Mouse (Mus musculus) T-helper 17 cell (primary cell): ENCODE results near the gene Pter.

Experiments
- in situ Hi-C, 2 experiments: fragments of 300-600 bp; cut with MboI, MseI; formaldehyde crosslinking; loops; 1 replicate in 1 of 2; 2 replicates in 1 of 2; pipeline ENCODE4 v1.15.1; 2025; ENCODE audit warnings: high pct_unique_total_duplicates in 2 of 2

Gene Pter

GRCm38 (mm10) chr2:12923804-12924591, at the start of gene Pter:
TSS of gene Pter (plus strand) at chr2:12924041.
- in situ Hi-C loops = no loop called here

GRCm38 (mm10) chr2:12874232-12874631, 49.6 kb upstream of the Pter start:
- in situ Hi-C loops = no loop called here

GRCm38 (mm10) chr2:12879492-12879891, 44.3 kb upstream of the Pter start:
- in situ Hi-C loops = no loop called here

- in situ Hi-C loops = no loop called here
Observed at GRCm38 (mm10) chr2:12881009-12881408, 42.8 kb upstream of the Pter start.

- in situ Hi-C loops = no loop called here
Observed at GRCm38 (mm10) chr2:12883276-12883914, 40.4 kb upstream of the Pter start.

DNA sequence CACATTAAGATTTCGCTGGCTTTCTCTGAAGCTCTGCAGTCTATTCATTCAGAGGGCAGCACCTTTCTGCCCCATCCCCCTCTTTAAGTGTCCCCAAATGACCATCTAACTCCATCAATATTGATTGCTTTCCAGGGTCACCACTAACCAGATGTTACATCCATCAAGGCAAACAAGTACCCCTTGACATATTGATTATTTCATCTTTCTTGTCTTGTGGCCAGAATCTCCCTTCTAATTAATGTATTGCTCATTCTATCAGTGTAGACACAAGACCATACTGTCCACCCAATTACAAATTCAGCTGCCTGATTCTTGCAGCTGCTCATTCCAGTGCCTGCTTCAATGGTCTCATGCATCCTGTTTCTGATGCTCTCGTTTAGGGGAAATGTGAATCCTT, 36.8 kb upstream of the Pter start:
- in situ Hi-C loops = no loop called here

GRCm38 (mm10) chr2:12905786-12906185, 18.1 kb upstream of the Pter start:
- in situ Hi-C loops = no loop called here

- in situ Hi-C loops = no loop called here
Observed at GRCm38 (mm10) chr2:12925643-12926042, 1.8 kb downstream of the Pter start.

GRCm38 (mm10) chr2:12930338-12930737, 6.5 kb downstream of the Pter start:
- in situ Hi-C loops = no loop called here

- in situ Hi-C loops = no loop called here
Observed at GRCm38 (mm10) chr2:12933905-12934304, 10.1 kb downstream of the Pter start.

DNA sequence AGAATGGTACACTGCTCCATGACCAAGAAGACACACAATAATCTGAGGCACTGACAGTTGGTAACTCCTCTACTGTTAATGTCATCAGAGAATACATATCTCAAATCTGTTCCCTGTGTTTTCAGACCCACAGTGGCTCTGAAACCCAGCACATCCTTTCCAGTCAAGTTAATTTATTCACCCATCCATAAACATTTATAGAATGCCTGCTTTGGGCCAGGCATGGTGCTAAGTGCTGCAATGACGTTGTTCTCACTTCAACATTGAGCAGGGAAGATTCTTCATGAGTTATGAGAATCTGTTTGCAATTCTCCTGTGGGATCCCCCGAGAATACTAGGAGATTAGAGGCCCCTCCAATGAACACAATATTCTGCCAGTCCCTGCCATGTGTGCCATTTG, 11.4 kb downstream of the Pter start:
- in situ Hi-C loops = no loop called here

DNA sequence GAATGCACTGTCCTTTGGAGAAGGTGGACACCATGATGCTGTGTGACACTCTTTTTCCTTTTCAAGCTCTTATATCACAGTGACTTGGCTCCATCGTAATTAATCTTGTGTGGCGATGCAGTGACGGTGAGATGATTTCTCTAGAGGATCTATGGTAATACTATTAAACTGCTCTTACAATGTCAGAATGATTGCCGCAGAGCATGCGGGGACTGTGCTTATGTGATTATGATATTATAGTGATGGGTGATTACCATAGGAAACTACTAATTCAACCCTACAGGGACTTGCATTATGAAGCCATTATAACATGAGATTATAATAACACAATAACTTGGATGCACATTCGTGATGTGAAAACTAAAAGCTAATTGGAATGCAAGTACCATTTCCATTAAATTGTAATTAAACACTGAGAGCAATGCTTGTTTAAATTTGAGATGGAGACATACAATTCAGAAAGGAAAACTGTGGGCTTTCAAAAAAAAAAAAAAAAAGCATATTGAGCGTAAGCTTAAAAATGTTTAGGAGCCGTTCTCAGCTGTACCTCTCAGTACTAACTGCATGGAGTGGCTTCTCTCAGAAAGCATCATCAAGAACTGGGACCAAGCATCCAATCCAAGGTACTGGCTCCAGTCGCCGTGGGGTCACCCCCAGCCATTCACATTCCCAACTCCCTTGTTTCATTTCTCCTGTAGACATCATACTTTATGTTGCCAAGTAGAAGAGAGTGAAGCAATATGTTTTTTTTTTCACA, 13.8 kb downstream of the Pter start:
- in situ Hi-C loops = no loop called here

- in situ Hi-C loops = no loop called here
Observed at GRCm38 (mm10) chr2:12938641-12939040, 14.8 kb downstream of the Pter start.

GRCm38 (mm10) chr2:12956703-12957424, 33.0 kb downstream of the Pter start:
- in situ Hi-C loops = loop anchor here in 1 of 2 experiments (25.0 kb wide), 1 partner anchor 655 kb away; no protein-coding TSS in a partner anchor

DNA sequence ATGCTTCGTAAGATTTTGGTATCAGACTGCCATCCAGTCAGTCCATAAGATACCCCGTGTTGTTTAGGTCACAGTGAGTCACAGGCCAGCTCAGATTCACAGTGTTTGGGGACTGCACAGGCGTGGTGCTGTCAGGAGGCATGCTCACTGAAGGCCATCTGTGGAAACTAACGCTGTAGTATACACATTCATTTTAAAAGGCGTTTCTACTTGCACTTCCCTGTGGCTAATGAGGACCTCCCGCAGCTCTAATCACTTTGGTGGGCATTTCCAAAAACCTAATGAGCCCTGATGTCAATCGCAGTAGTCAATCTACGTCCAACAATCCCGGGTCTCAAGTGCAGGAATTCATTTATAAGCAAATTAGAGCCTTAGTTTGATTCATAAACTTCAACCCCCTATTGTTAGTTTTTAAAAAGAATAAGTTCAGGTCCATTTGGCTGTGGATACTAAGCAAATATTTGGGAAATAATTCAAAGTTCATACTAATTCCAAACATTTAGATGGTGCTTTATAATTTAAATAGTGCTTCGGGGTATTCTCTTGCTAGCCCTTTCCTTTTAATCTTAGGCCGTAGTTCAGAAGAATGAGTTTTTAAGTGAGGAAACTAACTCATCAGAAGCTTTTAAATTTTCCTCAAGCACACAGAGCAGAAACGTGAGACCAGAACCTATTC, 46.3 kb downstream of the Pter start:
- in situ Hi-C loops = loop anchor here in 1 of 2 experiments (25.0 kb wide), 1 partner anchor 642 kb away; no protein-coding TSS in a partner anchor

DNA sequence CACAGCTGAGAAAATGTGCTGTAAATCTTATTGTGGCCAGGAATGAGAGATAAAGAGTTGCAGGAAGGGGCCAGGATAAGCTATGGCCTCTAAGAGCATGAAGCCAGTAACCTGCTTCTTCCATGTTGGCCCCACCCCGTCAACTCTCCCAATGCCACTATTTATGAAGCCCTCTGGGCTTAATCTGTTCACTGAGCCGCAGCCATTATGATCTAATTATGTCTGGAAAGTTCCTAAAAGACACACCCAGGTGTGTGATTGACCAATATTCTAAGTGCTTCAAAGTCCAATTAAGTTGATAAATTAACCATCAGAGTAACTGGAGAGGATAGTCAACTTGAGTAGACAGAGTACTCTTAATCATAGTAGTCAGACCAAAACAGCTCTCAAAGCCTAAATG, 49.9 kb downstream of the Pter start:
- in situ Hi-C loops = loop anchor here in 1 of 2 experiments (25.0 kb wide), 1 partner anchor 639 kb away; no protein-coding TSS in a partner anchor

- in situ Hi-C loops = no loop called here
Observed at GRCm38 (mm10) chr2:12977367-12977766, 53.5 kb downstream of the Pter start.

DNA sequence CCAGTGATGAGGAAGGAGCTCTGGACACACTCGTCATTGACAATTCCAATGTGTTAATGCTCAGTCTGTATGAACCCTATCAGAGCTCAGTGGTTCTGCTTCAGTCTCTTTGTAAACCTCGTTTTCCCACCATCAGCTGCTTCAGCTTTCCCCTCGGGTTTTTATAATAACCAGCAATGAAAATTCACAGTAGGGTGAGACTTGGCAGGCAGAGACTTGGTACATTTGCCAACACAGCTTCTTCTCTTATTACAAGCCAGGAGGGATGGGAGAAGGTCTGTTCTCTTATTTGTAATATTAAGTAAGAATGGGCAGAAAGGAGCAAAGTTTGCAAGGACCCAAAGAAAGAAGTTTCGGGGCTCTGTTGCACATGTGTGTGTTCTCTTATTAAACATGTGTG, 54.9 kb downstream of the Pter start:
- in situ Hi-C loops = no loop called here

GRCm38 (mm10) chr2:12984901-12985732, 61.3 kb downstream of the Pter start:
- in situ Hi-C loops = no loop called here

GRCm38 (mm10) chr2:13000026-13000425, 76.2 kb downstream of the Pter start:
- in situ Hi-C loops = no loop called here
